Mouse (Mus musculus) midbrain, embryonic 13.5 days (tissue): ENCODE data around the gene Vmn1r138. TPM values are rescaled to one million over a fixed set of nuclear protein-coding genes. Genes with fewer than 3 reads are reported as not detected.
"Not testable (repeated sequence)": the region's sequence is repeated elsewhere in the genome, so short reads cannot be mapped to it uniquely, and the experiment has no call there.

ENCODE experiments used
- ATAC-seq: fragments of 200-750 bp; cut with Nextera tagmentation; 2 replicates; pipeline ENCODE4 v1.8.0; 2017; ENCODE audit warnings: mild to moderate bottlenecking, moderate TSS enrichment, moderate library complexity
- H3K27ac ChIP-seq: fragments of 300-500 bp; sonication (generic); 2 replicates; pipeline ENCODE4 v1.5.1; 2015; ENCODE audit warnings: inconsistent platforms, mild to moderate bottlenecking, moderate library complexity
- H3K27me3 ChIP-seq: fragments of 300-500 bp; sonication (generic); 2 replicates; pipeline ENCODE4 v1.6.1; 2015; ENCODE audit warnings: mild to moderate bottlenecking, inconsistent platforms
- H3K36me3 ChIP-seq: fragments of 300-500 bp; sonication (generic); 2 replicates; pipeline ENCODE4 v1.6.1; 2015; ENCODE audit warnings: mild to moderate bottlenecking, inconsistent platforms
- H3K4me1 ChIP-seq: fragments of 300-500 bp; sonication (generic); replicated peaks from 2 replicates; pipeline ENCODE4 v1.6.1; 2015; ENCODE audit warnings: inconsistent platforms
- H3K4me2 ChIP-seq: fragments of 300-500 bp; sonication (generic); replicated peaks from 2 replicates; pipeline ENCODE4 v1.6.1; 2015; ENCODE audit warnings: moderate library complexity, mild to moderate bottlenecking, inconsistent platforms
- H3K4me3 ChIP-seq: fragments of 300-500 bp; sonication (generic); replicated peaks from 2 replicates; pipeline ENCODE4 v1.5.1; 2015; ENCODE audit warnings: mild to moderate bottlenecking, inconsistent platforms
- H3K9ac ChIP-seq: fragments of 300-500 bp; sonication (generic); replicated peaks from 2 replicates; pipeline ENCODE4 v1.6.1; 2015; ENCODE audit warnings: mild to moderate bottlenecking, inconsistent platforms
- H3K9me3 ChIP-seq: fragments of 300-500 bp; sonication (generic); 2 replicates; pipeline ENCODE4 v1.6.1; 2016; ENCODE audit warnings: mild to moderate bottlenecking, inconsistent platforms
- WGBS: fragments of 180-500 bp; shearing (Covaris S2); methylation state at CpG from one replicate; pipeline ENCODE4 v1.1.7; 2015; 5-methylcytosine and 5-hydroxymethylcytosine counted together
- polyA plus RNA-seq: library from polyadenylated mRNA; unstranded; fragments of >200 nt; fragmentation: Nextera tagmentation; extraction: Ambion mirVana; gene quantifications from 2 replicates; pipeline ENCODE4 v1.2.1, GENCODE M21; 2015

The Vmn1r138 gene
- not detected in 2 replicates for polyA plus RNA-seq

- H3K4me1 ChIP-seq, H3K36me3 ChIP-seq, H3K9me3 ChIP-seq, ATAC-seq, H3K27me3 ChIP-seq, H3K4me3 ChIP-seq, H3K4me2 ChIP-seq, H3K27ac ChIP-seq, H3K9ac ChIP-seq: not testable (repeated sequence)
- WGBS = no CpG with 5 or more reads among the region's 2 CpGs
Observed at GRCm38 (mm10) chr7:22028797-22029196, at the start of gene Vmn1r138. Vmn1r138 (minus strand) TSS chr7:22028897.

GRCm38 (mm10) chr7:22068757-22069156 lies 40.1 kb upstream of the Vmn1r138 start, which contains the start of gene Vmn1r139:
Vmn1r139 (plus strand) TSS chr7:22069057.
- H3K27me3 ChIP-seq, ATAC-seq, H3K4me1 ChIP-seq, H3K27ac ChIP-seq, H3K9ac ChIP-seq, H3K36me3 ChIP-seq, H3K9me3 ChIP-seq, H3K4me3 ChIP-seq, H3K4me2 ChIP-seq: not testable (repeated sequence)
- WGBS = no CpG with 5 or more reads among the region's 7 CpGs

- H3K4me3 ChIP-seq, H3K9ac ChIP-seq, H3K36me3 ChIP-seq, H3K27me3 ChIP-seq, H3K9me3 ChIP-seq, H3K27ac ChIP-seq, H3K4me1 ChIP-seq, H3K4me2 ChIP-seq, ATAC-seq: not testable (repeated sequence)
- no CpG with 5 or more reads among the region's 1 CpGs for WGBS
Observed at GRCm38 (mm10) chr7:22056205-22056604, 27.5 kb upstream of the Vmn1r138 start, which contains the start of gene Gm6176. Gm6176 (minus strand) TSS chr7:22056305.

- ATAC-seq, H3K9me3 ChIP-seq, H3K36me3 ChIP-seq, H3K4me3 ChIP-seq, H3K4me1 ChIP-seq, H3K4me2 ChIP-seq, H3K27me3 ChIP-seq, H3K27ac ChIP-seq, H3K9ac ChIP-seq: not testable (repeated sequence)
- no CpG with 5 or more reads among the region's 3 CpGs for WGBS
Observed at GRCm38 (mm10) chr7:21994287-21994686, 34.4 kb downstream of the Vmn1r138 start, which contains the start of gene Vmn1r137. Vmn1r137 (plus strand) TSS chr7:21994587.

Other genes with a start within 250 kb of the Vmn1r138 start
- gene Gm4177, start 232.2 kb downstream of the Vmn1r138 start, polyA plus RNA-seq = not detected in 2 replicates
- gene Vmn1r135, start 196.5 kb downstream of the Vmn1r138 start, polyA plus RNA-seq = not detected in 2 replicates
- gene Gm5725, start 184.6 kb downstream of the Vmn1r138 start, polyA plus RNA-seq = not detected in 2 replicates
- not detected in 2 replicates for gene Gm5891, start 107.6 kb downstream of the Vmn1r138 start, polyA plus RNA-seq
- not detected in 2 replicates for gene Vmn1r137, start 34.3 kb downstream of the Vmn1r138 start, polyA plus RNA-seq
- gene Gm6176, start 27.4 kb upstream of the Vmn1r138 start, polyA plus RNA-seq = not detected in 2 replicates
- not detected in 2 replicates for gene Vmn1r139, start 40.2 kb upstream of the Vmn1r138 start, polyA plus RNA-seq
- gene Gm16451, start 89.3 kb upstream of the Vmn1r138 start, polyA plus RNA-seq = not detected in 2 replicates
- gene Gm10666, start 105.8 kb upstream of the Vmn1r138 start, polyA plus RNA-seq = not detected in 2 replicates
- gene Vmn1r142, start 135.1 kb upstream of the Vmn1r138 start, polyA plus RNA-seq = not detected in 2 replicates
- not detected in 2 replicates for gene Vmn1r143, start 160.5 kb upstream of the Vmn1r138 start, polyA plus RNA-seq
- not detected in 2 replicates for gene Gm8653, start 172.4 kb upstream of the Vmn1r138 start, polyA plus RNA-seq
- gene Gm8453, start 200.6 kb upstream of the Vmn1r138 start, polyA plus RNA-seq = not detected in 2 replicates